Mouse (Mus musculus) lung, postnatal 10 days (tissue): ENCODE data around the gene Rin3.
"Not testable (repeated sequence)": the region's sequence is repeated elsewhere in the genome, so short reads cannot be mapped to it uniquely, and the experiment has no call there.

ENCODE experiments used
- DNase-seq: peaks from one replicate; pipeline ENCODE4 v3.0.0; 2021

Gene Rin3

GRCm38 (mm10) chr12:102282763-102283482, at the start of gene Rin3:
Gene Rin3 (plus strand): TSS chr12:102283048.
- DNase-seq: peak; percentile 84

GRCm38 (mm10) chr12:102235551-102235950, 47.3 kb upstream of the Rin3 start:
- DNase-seq: no peak

DNA sequence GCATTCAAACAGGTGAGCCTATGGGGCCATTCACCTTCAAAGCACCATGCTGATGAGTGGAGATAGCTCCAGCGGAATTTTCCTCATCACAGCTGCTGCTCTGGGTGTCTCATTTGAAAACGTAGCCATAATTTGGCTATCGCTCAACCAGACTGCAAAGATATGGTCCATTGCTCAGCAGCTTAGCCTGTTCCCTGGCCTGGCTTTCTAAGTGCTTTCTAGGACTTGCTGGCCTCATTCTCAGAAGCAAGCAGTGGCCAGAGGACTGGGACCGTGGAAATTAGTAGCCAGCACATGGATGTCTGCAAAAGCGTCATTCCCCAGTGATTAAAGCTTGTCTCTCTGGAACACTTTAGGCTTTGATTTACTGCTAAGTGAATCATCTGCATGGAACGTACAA, 46.5 kb upstream of the Rin3 start:
- no peak for DNase-seq

DNA sequence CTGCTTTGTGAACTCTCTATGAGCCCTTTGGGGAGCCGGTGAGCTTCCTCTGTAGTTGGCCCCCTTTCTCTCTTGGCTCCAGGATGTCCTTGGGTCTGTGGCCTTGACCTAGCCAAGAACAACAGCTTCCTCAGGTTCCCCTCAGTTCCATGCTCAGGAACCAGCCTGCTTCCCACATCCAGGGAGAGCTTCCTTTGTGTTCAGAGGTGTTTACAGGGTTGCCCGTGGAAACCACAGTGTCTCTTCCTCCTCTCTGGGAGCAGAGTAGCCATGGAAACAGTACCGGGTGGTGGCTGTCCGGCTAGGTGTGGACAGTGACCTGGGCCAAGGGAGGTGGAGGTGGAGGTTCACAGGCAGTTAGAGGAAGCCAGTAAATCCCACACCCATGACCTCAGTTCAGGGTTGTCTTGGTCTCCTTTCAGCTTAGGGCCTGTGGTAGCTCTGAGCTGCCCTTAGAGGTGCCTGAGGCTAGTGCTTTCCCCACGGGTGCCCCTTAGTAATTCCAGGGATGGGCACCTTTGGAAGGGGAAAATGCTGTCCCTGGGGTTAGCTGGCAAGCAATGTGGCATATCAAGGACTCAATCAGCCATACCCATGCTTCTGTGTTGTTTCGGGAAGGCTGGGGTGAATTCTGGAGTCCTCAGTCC, 40.6 kb upstream of the Rin3 start:
- DNase-seq: peak; percentile 20

DNA sequence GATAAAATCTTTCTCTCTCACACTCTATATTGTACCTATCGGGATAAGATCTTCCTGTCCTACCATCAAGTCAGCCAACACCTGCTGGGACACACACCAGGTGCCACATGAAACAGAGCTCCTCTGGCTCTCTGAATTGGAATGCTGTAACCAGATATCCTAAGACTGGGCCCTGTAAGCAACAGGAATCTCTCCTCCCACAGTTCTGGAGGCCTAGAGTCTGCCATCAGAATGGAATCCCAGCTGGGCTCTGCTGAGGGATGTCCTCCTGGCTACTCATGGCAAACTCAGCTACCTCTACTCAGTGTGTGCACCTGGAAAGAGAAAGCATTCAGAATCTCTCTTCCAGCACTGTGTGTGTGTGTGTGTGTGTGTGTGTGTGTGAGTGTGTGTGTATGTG, 38.9 kb upstream of the Rin3 start:
- no peak for DNase-seq

DNA sequence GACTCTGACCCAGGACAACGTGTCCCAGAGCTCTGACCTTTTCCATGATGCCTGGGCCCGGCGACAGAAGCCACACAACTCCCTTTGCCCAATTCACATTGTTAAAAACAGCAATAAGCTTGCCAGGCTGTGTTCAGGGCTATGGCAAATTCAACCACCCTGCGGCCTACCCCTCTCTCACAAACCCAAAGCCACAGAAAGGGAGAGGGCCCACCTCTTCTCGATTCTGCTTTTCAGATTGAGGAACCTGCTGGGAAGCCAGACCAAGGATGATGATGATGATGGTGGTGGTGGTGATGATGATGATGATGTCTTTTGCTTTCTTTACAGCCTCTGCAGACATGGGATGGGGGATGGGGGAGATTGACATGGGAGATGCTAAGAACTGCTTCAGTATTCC, 36.6 kb upstream of the Rin3 start:
- DNase-seq: no peak

- no peak for DNase-seq
These were observed 34.7 kb upstream of the Rin3 start for GRCm38 (mm10) chr12:102248104-102248503.

DNA sequence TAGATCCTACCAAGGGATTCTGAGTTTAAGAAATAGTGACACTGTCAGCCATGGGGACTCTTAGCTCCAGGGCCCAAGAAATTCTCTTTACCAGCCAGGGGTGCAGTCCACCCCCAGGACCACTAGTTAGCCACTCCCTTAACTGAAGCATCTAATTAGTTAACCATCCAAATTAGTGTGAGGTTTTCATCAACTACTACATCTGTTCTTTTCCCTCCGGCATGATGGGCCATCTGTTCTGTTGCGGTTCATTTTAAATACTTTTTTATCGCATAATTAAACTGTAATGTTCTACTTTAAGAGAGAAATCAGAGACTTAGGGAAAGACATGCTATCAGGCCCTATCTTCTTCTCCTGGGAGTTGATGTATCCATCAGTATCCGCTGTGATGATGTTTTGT, 32.5 kb upstream of the Rin3 start:
- DNase-seq: no peak

DNA sequence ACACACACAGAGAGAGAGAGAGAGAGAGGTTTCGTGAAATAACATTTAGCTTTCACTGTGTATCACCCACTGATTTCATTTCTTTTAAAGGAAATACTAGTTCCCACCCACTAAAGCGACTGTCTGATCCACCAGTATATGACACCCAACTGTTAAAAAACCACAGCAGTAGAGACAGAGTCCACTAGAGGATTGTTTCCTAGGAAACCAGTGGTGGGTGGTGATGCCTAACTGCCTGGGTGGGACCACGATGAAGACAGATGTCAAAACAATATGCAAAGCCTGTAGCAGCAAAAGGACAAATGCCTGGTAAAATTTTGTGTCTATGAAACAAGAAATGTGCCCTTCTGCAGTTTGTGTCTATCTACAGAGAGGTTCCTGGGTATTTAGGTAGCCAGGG, 31.8 kb upstream of the Rin3 start:
- no peak for DNase-seq

DNA sequence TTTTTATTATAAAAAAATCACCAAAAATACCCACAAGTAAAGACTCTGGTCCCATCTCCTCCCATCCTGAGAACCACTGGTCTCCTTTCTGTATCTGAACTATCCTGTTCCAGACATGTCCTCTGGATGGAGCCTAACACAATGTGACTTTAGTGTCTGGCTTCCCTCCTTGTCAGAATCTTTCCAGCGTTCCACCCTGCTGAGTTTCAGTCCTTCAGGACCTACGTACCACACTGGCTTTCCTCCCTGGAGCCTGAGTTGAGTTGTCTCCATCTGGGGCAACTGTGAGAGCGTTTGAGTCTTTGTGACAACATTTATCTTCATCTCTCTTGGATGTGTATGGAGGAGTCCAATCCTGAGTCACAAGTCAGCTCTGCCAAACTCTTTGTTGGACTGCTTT, 30.9 kb upstream of the Rin3 start:
- peak; percentile 55 for DNase-seq

- no peak for DNase-seq
These were observed 30.3 kb upstream of the Rin3 start for GRCm38 (mm10) chr12:102252525-102252924.

GRCm38 (mm10) chr12:102255012-102255411, 27.8 kb upstream of the Rin3 start:
- DNase-seq: peak; percentile 38

DNA sequence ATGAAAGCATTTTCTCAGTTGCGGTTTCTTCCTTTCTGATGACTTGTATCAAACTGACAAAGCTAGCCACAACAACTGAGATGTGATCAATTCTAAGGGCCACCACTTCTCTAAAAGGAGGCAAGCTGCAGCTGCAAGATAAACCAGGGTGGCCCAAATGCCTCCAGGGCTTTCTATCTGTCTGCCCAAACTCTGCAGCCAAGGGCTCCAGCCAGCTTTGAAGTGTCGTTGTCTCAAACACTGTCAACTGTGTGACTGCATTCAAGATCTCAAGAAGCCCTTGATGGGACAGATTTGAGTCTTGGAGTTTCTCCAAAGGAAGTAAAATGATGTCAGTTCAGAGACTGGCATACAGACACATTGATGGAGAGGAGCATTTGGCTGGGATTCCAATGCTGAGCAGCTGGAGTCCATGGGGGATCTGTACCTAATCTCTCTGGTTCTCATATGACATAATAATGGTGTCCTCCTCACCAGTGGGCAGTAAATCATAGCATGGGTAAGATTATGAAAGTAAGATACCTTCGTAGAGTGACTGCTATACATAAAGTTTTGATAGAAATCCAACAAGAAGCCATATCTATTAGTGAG, 24.2 kb upstream of the Rin3 start:
- DNase-seq: no peak

- no peak for DNase-seq
These were observed 20.9 kb upstream of the Rin3 start for GRCm38 (mm10) chr12:102261933-102262396.

DNA sequence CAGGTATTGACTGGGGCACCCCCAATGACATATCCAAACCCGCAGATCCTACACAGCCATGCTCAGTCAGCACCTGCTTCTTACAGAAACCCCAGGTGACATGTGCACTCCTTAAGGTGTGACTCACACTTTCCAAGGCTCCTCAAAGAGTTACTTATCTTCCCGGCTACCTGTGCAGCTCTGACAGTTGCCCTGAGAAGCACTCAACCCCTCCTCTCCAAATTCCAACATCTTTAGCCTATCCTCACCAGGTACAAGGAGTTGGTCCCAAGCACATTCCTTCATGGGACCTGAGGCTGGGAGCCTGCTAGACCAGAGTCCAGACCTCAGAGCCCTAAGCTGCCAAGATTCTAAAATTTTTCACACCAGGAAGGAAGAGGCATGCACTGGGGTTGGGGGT, 20.0 kb upstream of the Rin3 start:
- DNase-seq: no peak

DNA sequence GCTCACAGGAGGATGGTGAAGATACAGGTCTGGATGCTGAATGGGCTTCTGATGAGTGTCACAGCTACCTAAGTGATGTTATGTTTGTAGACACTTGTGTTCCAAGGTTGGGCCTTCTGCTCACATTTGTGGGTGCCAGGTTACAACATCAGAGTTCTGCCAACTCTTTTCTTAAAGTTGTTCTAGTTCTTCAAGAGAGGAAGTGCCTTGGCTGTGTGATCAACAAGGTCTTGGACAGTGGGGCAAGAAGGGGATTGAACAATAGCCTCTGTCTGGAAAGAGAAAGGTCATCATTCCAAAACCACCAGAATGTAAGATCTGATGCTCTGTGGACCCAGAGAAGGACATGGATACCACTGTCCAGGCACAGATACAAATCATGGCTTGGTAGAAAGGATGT, 19.6 kb upstream of the Rin3 start:
- DNase-seq: no peak

- DNase-seq: no peak
These were observed 16.4 kb upstream of the Rin3 start for GRCm38 (mm10) chr12:102266433-102266832.

GRCm38 (mm10) chr12:102269144-102269543, 13.7 kb upstream of the Rin3 start:
- DNase-seq: no peak

DNA sequence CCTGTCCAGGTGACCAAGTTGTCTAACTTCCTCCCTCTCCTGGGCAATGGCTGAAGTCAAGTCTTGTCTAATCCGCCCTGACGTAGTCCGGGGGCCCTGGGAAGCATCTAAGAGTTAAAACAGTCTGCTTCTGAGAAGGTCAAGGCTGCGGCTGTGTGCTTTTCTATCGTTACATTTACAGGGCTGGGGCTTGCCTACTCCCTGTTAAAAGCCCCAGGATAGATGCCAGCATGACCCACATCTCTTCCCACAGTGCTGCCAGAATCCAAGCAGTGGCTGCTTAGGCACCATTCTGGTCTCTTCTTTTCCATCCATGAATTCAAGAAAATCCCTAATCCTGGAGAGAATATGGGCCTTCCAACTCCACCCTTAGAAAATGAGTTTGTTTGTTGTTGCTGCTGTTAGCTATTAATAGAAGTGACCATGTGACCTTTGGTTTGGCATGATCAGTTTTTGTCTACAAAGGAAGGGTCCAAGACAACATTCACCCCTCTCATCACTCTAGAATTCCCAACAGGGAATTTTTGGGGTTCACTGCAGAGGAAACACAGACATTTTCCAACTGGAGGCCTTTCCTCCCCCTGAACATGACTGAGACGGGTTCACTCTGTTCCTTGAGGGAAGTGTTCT, 12.0 kb upstream of the Rin3 start:
- no peak for DNase-seq

DNA sequence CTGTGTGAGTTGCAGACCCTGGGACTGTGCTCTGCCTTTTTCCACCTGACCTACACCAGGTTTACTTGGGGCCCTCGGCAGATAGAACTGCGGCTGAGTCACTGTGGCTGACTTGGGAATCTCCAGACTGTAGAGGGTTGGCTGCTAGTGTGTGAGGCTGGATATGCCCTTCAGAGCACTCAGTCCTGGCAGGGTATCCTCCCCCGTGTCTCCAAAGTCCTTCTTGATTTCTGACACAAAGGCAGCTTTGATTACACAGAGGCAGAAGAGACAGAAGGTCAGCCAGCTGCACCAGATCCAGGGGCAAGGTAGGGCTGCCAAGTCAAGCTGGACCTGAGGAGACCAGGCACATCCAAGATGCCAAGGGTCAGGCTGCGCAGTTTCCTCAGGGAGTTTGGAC, 11.4 kb upstream of the Rin3 start:
- no peak for DNase-seq

DNA sequence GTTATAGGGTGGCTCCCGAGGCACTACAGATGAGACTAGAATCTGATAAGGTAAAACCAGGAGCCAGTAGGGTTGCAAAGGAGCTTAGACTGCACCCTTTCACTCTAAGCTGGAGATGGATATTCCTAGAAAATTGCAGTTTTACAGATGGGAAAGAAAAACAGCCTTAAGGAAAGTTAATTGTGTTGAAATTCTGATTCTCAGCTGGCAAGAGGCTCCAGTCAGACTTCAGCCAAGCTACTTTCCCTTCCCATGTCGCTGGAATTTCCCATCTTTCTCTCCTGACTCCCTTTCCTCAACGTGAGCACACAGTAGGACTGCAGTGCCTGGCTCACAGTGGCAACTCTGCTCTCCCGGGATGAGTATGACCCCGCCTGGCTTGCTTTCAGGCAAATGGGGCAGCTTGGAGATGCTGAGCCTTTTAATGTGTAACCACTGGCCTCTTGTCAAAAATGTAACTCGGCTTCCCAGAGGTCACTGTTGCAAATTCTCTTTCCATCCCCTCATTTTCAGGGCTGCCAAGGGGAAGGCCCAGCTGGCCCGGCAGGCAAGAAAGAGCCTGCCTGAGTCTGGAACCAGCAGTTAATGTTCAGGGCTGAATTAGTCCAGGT, 6.9 kb upstream of the Rin3 start:
- peak; percentile 85 for DNase-seq

DNA sequence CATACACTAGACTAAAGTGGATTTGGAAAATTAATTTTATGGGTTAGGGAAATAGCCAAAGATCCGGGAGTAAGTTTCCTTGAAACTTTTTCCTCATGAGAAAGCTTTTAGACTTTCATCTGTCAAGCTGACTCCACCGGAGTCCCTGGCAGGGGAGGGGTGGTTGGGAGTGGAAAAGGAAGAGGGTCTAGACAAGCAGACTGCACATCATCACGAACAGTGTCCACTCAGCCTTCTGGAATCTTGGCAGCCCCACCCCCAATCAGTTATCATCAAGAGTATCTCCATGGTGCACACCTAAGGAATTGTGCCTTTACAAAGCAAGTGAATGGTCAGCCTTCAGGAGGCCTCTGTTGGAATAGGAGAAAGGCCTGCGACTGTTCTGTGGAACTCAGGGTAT, 2.6 kb upstream of the Rin3 start:
- not testable (repeated sequence) for DNase-seq

DNA sequence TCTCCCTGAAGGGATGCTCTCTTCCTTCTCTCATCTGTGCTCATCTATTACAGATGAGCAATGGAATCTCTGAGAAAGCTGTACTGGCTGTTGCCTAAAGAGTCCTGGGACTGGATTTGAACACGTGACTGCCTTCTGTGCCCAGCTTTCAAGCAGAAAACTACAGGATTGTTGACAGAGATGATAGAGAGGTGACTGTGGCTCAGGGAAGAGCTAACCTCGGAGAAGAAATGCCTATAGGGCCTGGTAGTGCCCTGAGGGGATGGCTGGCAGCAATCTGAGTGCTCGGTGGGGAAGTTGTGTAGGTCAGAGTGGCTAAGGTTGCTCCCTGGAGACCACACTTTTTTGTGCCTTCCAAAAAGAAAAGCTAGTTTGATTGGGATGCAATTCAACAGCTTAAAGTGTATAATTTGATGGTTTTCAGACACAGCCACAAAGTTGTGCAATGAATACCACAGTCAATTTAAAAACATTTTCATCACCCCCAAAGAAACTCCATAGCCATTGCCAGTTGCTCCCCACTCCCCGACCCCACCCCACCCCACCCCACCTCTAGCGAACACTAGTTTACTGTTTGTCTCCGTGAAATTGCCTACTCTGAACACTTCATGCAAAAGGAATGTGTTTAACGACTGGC, 1.9 kb upstream of the Rin3 start:
- no peak for DNase-seq
